Mouse (Mus musculus) telencephalon, adult 2 months (tissue): Measurements from ENCODE around the gene Ube2n.
"Not testable (repeated sequence)": the region's sequence is repeated elsewhere in the genome, so short reads cannot be mapped to it uniquely, and the experiment has no call there.

ENCODE experiments used
- DNase-seq: peaks from one replicate; pipeline ENCODE4 v3.0.0-alpha.2; 2011; ENCODE audit warnings: low read depth, low spot score

The Ube2n gene

DNA sequence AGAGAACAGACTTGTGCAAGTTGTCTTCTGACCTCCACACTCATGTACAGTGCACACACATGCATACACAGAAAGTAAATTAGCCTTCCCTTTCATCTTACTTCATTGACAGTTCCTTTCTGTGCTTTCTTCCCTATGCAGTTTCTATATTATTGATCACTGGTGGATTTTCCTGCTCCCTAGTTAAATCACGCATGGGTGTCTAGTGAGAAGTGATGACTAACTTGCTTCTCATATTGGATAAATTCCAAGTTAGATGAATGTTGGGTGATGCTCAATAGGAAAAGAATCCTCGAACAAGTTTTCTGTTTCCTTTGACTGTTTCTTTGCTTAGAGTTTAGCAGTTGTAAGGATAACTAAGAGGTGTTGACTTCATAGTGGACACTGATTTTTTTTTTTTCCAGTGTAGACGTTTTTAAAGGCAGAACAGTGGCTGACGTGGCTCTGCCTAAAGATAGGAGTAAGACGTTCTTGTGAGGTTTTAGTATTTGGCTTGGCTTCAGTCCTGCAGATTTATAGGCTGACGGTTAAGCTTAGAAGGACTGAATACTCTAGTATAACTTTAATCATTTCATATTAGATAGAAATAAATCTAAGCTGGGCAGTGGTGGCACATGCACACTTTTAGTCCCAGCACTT lies 10.2 kb downstream of the Ube2n start:
- DNase-seq = no peak

DNA sequence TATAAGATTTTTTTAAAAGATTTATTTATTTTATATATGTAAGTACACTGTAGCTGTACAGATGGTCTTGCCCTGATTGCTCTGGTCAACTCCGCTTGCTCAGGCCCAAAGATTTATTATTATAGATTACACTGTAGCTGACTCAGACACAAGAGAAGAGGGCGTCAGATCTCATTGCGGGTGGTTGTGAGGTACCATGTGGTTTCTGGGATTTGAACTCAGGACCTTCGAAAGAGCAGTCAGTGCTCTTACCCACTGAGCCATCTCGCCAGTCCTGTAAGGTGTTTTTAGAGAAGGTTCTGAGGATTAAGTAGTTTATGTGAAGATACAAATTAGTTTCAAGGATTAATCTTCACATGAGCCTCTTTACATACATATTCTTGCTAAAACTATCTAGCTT lies 10.9 kb downstream of the Ube2n start:
- DNase-seq = no peak

DNA sequence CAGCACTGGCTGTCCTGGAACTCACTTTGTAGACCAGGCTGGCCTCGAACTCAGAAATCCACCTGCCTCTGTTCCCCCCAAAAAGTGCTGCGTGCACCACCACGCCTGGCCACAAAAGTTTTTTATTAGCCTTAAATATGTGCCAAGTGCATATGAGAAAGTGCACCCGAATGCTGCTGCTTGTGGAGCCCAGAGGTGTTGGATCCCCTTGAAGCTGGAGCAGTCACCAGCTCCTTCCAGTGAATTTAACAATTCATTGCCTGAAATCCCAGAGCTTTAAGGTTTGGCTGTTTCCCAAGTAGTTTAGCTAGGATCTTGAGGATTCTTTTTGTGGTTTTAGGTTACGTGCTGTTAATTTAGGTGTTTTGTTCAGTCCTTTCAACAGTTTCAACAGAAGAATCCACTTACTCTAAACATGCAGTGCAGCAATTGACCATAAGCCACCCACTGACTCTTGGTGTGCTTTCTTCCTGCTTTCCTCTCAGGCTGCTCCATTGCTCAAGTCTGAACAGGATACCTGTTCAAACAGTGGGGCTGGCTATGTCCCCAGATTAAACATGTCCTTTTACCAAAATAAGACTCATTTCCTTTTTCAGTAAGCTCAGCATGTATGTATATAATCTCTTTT lies 11.7 kb downstream of the Ube2n start:
- DNase-seq = no peak

DNA sequence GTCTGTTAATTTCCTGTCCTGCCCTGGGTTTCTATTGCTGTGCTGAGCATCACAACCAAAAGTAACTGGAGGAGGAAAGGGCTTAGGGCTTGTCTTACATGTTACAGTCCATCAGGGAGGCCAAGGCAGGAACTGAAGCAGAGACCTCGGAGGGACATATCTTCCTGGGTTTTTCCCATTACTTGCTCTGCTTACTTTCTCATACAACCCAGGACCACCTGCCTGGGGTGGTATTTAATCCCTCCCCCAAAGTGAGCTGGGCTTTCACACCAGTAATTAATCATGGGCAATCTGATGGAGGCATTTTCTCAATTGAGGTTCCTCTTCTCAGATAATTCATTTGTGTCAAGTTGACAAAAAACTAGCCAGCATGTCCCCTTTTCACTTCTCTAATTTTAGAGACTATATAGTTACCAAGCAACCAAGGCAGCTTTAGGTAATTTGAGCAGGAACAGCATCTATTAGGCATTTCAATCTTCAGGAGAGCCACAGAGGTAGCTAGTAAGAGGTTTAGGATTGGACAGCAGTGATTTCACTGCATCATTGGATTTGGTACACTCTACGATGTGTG lies 15.7 kb downstream of the Ube2n start:
- DNase-seq = no peak

DNA sequence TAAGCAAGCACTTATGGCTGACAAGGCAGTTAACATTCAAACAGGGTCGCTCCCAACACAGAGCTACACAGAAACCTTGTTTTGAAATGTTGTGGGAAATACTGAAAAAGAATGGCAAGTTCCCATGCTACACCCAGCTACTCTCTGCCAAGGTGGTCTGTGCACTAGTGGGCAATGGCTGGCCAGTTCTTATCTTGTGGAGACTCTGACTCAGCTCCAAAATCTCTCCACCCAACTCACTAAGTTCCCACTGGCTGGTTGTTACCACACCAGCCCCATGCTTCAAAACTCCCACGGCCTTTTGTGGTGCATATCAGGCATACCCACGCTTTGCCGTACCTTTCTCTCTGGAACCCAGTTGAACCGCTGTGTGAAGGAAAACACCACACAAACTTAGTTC lies 18.0 kb downstream of the Ube2n start:
- no peak for DNase-seq

DNA sequence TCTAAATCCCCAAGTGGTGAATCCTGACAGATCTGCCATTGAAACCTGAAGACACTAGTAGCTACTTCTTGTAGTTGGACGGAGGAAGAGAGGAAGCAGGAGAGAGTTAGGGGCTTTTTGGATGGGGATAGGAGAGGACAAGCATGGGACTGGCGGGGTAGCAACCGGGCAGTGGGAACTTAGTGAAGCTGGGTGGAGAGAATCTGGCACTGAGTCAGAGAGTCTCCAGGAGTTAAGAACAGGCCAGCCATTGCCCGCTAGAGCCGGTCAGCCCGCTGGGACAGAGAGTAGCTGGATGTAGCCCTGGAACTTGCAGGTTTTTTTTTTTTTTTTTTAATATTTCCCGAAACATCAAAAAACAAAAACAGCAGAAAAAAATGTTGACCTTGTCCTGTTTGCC lies 18.4 kb downstream of the Ube2n start:
- DNase-seq = no peak

DNA sequence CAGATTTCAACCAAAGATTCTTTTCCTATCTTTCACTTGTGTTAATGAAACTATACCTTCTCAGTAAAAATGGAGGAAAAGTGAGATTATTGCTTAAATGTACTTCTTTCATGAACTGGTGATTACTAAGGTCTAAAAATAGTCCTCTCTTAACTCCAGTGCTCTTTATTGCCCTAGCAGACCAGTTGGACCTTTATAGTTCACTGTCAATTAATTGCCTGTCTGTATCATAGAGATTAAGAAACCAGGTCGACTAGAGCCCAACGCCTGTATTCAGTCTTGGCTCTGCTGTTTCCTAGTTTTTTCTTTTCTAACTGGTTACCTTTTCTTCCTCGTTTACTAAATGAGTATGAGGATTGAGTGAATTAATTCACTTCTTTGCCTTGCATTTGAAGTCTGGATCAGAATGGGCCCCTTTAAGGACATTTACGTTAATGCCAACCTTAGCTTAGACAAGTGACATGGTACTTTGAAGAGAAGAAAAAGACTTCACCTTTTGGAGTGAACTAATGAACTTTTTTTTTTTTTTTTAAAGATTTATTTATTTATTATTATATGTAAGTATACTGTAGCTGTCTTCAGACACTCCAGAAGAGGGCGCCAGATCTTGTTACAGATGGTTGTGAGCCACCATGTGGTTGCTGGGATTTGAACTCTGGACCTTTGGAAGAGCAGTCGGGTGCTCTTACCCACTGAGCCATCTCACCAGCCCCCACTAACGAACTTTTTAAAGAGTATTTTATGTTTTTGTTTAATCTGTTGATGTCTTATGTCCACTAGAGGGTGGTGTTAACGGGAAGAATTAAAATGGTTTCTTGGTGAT lies 20.7 kb downstream of the Ube2n start:
- DNase-seq = no peak

DNA sequence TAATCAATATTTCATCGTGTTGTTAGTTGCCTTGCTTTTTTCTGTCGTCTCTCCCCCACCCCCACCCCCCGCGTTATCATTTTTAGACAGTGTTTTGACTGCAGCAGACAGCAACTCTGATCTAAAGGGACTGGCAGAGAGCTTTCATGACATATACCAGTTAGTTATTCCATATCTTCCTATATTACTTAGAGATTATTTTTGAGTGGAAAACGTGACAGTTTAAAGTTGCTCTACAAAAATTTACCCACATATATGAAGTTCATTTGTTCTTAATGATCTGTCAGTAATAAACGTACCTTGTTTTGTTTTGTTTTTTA lies 21.2 kb downstream of the Ube2n start:
- DNase-seq = no peak

DNA sequence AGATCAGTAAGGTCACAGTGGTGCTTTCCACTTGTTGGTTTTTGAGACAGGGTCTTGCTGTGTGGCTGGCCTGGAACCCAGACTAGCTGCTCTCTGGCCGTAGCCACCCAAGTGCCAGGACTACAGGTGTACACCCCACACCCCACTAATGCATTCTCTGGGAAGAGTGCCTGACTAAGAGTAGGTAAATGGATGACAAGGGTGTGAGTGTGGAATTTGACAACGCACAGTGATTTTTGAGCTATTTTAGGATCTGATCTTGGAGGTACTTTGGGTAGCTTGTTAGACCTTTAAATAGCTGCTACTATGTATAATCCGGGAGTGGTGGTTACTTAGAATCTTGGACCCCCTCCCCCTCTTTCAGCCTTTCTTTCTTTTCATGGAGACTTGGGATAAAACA lies 24.3 kb downstream of the Ube2n start:
- no peak for DNase-seq

DNA sequence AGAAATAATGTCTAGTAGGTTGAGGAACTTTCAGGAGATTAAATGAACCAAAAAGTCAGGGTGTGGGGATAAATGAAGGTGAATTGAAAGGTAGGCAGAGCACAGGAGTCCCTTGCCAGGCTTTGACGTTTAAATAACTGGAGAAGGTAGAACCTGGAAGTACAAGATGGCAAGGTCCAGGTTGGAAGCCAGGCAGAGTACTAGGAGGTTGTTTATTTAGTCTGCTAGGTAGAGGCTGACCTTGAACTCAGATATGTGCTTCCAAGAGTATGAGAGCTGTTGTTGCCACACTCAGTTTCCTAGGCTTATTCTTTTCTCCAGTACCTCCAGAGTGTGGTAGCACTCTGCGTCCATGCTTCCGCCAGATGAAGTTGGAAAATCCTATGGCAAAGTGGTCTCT lies 24.9 kb downstream of the Ube2n start:
- DNase-seq = no peak

DNA sequence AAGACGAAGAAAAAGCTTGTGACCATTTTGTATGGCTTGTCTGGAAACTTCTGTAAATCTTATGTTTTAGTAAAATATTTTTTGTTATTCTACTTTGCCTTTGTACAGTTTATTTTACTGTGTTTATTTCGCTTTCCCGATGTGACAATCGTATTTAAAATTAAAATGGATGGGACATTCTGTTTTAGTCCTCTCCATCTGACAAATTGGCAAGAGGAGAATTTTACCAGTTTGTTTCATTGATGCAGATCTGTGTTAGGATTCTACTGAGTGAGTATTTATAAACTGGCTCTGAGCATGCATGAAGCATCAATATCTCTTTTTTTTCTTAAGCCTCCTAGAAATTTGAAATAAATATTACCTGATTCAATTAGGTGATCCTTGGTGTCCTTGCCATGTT lies 28.0 kb downstream of the Ube2n start:
- no peak for DNase-seq

DNA sequence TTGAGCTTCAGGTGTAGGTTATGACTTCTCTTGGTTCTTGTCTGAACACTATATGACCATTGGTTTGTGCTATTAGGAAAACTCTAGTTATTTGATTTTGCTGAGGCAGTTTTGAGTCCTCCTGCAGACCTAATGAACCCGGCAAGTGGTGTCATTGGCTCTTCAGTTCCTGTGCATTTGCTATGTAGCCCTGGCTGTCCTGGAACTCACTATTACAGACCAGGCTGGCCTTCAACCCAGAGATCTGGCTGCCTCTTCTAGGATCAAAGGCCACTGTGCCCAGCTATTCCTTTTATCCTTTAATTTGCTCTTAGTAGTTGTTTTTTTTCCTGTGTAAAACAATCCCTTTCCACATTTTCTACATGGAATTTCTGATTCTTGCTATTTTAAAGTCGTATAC lies 28.4 kb downstream of the Ube2n start:
- no peak for DNase-seq

DNA sequence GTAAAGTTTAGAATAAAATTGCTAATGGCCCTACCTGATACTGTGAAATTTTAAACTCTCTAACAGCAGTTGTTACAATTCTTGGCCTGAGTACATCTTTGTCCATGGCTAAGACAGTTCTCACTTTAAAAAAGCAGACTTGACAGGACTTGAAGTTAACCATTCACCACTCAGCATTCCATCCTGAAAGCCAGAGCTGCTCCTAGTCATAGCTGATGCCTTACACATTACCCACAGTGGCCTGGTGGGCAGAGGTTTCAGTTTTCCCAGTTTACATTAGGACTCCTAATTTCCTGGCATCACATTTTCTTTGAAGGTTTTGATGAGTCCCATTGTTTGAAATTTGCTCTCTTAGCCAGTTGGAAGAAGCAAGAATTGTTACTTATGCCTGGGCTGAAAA lies 29.1 kb downstream of the Ube2n start:
- no peak for DNase-seq

DNA sequence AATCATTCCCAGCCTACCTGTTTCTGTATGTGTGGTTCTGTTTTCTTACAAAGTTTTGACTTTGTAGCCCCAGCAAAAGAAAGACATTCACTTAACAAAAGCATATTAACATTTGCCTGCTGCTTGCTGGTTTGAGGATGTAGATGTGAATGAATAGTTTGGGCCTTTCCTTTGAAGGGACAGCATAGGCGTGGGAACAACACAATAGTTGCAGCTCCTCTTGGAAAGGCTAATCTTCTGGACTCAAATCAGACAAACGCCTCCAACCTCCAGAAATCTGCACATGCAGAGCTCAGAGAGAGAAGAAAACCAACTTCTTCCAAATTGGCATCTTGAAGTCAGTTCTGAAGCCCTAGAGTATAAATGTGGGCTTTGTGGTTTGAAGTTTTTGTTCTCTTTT lies 29.7 kb downstream of the Ube2n start:
- DNase-seq = no peak

DNA sequence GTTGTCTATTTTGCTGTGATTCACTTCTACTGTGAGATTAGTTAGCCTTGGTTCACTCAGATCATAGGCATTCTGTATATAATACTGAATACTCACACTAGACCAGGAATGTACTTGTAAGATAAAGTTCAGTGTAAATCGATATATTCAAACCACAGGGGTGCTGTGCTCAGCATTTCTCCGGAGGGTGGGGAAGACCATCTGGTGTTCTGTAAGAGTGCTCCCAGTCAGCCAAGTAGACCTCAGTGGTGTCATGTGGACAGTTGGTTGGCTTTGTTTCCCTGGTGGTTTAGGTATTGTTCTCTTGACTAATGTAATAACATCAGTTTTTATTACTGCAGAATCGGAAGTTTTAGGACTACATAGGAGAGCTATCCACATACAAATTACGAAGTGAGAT lies 30.1 kb downstream of the Ube2n start:
- DNase-seq = no peak

DNA sequence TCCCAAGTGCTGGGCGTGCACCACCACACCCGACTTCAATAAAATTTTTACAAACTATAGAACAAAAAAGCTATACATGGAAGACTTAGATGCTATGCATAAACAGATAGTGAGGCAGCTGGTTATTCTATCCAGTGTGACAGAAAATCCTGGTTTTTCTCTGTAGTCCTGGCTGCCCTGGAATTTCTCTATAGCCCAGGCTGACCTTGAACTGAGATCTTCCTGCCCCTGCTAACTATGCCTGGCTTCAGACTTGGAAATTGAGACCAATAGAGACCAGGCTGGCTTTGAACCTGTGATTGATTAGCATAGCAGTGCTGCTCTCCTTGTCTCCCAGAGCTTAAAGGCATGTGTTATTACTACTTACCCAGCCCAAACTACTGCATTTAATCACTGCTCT lies 31.2 kb downstream of the Ube2n start:
- DNase-seq = no peak

DNA sequence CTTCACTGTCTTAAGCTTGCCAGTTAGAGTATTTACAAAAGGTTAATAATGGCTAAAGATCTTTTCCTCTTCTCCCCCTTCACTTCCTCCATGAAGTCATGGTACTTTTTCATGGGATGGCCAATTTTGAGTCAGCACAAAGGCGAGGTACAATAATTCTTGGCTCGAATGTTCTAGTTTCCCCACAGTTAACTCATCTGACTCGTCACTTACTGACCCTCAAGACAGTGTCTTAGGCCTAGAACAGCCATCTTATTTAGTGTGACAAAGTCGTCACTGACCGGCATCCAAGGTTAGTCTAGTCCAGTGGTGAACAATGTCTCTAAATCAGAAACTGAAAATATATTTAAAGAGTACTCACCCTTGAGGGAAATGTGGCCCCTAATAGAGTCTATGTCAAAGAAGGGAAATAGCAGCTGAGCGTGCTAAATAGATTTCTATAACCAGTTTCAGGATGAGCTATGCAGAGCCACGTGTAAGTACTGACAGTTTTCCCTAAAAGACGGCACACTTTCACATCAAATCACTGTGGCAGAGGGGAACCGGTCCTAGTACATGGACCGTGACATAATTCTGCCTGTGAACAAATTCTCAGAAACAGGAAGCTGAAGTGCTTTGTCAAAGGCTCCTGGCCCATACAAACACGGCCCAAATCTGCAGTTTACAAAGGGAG lies 33.3 kb downstream of the Ube2n start:
- no peak for DNase-seq

DNA sequence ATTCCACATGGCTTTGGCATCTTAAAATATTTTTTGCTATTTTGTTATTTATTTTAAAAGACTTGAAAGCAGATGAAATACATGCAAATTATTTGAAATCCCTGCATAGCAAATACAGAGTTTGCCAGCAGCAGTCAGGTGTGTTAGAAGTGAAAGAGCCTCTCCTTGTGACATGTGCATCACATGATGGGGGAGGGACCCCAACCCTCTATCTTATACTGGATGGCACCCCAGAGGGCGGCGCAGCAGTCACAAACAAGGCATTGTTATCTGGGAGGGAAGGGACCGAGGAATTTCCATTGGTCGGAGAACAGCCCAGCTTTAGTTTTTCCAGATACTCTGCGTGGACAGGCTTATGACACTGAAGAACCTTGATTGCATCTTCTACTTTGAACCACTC lies 34.1 kb downstream of the Ube2n start:
- DNase-seq = not testable (repeated sequence)

DNA sequence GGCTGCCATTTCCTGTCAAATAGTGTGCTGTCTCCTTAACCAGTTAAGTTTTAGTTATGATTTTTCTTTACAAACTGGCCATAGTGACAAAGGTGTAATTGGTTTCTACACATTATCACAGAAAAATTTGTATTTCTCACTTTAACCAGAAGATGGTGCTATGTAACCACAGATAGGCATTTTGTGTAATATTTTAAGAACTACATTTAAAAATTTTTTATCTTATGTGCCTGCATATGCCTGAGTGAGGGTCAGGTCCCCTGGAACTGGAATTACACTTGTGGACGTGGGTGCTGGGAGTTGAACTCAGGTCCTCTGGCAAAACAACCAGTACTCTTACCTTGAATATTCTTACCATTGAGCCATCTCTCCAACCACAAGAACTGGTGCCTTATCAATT lies 35.6 kb downstream of the Ube2n start:
- no peak for DNase-seq

DNA sequence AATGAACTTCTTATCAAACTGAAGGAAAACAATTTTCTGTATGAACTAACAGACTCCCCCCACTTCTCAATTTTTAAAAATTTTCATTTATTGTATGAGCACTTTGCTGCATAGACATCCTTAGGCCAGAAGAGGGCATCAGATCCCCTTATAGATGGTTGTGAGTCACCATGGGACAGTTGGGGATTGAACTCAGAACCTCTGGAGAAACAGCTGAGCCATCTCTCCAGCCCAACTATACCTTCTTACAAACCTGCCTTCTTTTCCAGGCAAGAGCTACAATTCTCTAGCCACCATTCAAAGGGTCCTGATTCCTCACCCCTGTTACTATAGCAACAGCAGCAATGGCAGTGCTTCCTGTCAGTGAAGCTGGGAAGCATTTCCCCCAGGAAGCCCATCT lies 36.8 kb downstream of the Ube2n start:
- no peak for DNase-seq

DNA sequence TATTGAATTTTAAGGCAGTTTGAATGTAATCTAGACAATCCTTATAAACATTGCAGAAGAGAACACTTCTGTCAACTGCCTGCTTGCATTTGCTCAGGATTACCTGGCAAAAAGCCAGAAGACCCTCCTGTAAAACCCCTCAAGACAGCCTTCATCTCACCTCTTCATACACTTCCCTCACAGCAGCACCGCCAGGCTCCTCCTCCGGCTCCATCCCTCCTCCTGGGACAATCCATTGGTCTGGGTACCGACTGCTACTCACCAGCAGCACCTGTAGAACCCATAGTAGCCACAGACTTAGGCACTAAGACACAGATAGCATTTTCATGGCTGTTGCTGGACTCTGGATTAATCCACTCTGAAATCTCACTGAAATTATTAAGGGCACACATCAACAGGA lies 37.4 kb downstream of the Ube2n start:
- DNase-seq = no peak

DNA sequence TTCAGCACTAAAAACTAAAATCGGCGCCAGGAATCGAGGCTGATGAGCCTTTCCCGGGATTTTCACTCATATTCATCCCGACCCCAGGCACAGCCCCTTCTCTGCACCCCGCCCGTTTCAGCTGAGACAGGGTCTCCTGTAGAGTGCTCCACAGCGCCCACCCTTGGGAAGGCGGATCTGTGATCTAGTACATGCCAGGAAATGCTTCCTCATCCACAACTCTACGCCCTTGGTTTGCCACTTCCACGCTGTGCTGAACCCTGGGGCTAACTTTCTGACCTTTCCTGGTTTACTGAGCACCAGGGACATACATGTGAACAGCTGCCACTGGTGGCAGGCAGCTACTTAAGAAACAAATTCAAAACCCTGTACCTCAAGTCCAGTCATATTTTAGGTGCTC lies 40.9 kb downstream of the Ube2n start:
- DNase-seq = no peak
